Mouse (Mus musculus): Measurements from ENCODE around the gene Scn2a.
A peak's percentile ranks its signal among the peaks of the same experiment; 100 is the strongest.
"Not testable (repeated sequence)": the region's sequence is repeated elsewhere in the genome, so short reads cannot be mapped to it uniquely, and the experiment has no call there.

Scn2a gene

GRCm38 (mm10) chr2:65701175-65701574, 80.6 kb downstream of the Scn2a start:
- peak; percentile 41 for DNase-seq

- DNase-seq: no peak
These were observed 101.7 kb downstream of the Scn2a start for GRCm38 (mm10) chr2:65722219-65722800.

- DNase-seq: no peak
These were observed 124.8 kb downstream of the Scn2a start for GRCm38 (mm10) chr2:65745400-65745799.

GRCm38 (mm10) chr2:65782442-65782841, 161.9 kb downstream of the Scn2a start:
- DNase-seq: no peak

- no peak for DNase-seq
These were observed 162.8 kb downstream of the Scn2a start for GRCm38 (mm10) chr2:65783392-65783791.

- no peak for DNase-seq
These were observed 171.9 kb downstream of the Scn2a start for GRCm38 (mm10) chr2:65792516-65792915.

- DNase-seq: peak; percentile 31
These were observed 173.0 kb downstream of the Scn2a start for GRCm38 (mm10) chr2:65793593-65793992.

- DNase-seq: no peak
These were observed 180.6 kb downstream of the Scn2a start for GRCm38 (mm10) chr2:65801054-65801709.

GRCm38 (mm10) chr2:65806556-65806955, 186.0 kb downstream of the Scn2a start:
- no peak for DNase-seq

GRCm38 (mm10) chr2:65811203-65811602, 190.6 kb downstream of the Scn2a start:
- not testable (repeated sequence) for DNase-seq

Data from right cerebral cortex, adult 18-20 months (tissue).